Mouse (Mus musculus) embryonic facial prominence, embryonic 11.5 days (tissue): Measurements from ENCODE around the gene Stx8. TPM values are rescaled to one million over a fixed set of nuclear protein-coding genes. Genes with fewer than 3 reads are reported as not detected.

Experiments
- ATAC-seq: fragments of 200-750 bp; cut with Nextera tagmentation; replicated peaks from 2 replicates; pipeline ENCODE4 v1.8.0; 2017; ENCODE audit warnings: low read depth; ENCODE audit not compliant: insufficient number of reproducible peaks, low FRiP score, low TSS enrichment
- DNase-seq: peaks from one replicate; pipeline ENCODE4 v3.0.0-alpha.2; 2015; ENCODE audit warnings: low spot score
- H3K27ac ChIP-seq: fragments of 300-500 bp; sonication (generic); replicated peaks from 2 replicates; pipeline ENCODE4 v1.5.1; 2014; ENCODE audit warnings: mild to moderate bottlenecking, low read depth, low read length, control low read depth
- H3K27me3 ChIP-seq: fragments of 300-500 bp; sonication (generic); 2 replicates; pipeline ENCODE4 v1.6.1; 2014; ENCODE audit warnings: mild to moderate bottlenecking, low read length, moderate library complexity, mixed read lengths; ENCODE audit not compliant: control insufficient read depth, insufficient read depth
- H3K36me3 ChIP-seq: fragments of 300-500 bp; sonication (generic); replicated peaks from 2 replicates; pipeline ENCODE4 v1.6.1; 2014; ENCODE audit warnings: low read depth, mild to moderate bottlenecking, low read length, moderate library complexity, mixed read lengths; ENCODE audit not compliant: control insufficient read depth, insufficient read depth
- H3K4me1 ChIP-seq: fragments of 300-500 bp; sonication (generic); 2 replicates; pipeline ENCODE4 v1.6.1; 2014; ENCODE audit warnings: low read length, mixed read lengths; ENCODE audit not compliant: control insufficient read depth, insufficient read depth
- H3K4me2 ChIP-seq: fragments of 300-500 bp; sonication (generic); 2 replicates; pipeline ENCODE4 v1.6.1; 2014; ENCODE audit warnings: low read depth, mild to moderate bottlenecking, control low read depth, low read length, moderate library complexity
- H3K4me3 ChIP-seq: fragments of 300-500 bp; sonication (generic); 2 replicates; pipeline ENCODE4 v1.5.1; 2014; ENCODE audit warnings: low read depth, low read length, control low read depth
- H3K9ac ChIP-seq: fragments of 300-500 bp; sonication (generic); replicated peaks from 2 replicates; pipeline ENCODE4 v1.6.1; 2014; ENCODE audit warnings: mild to moderate bottlenecking, control low read depth, low read length
- H3K9me3 ChIP-seq: fragments of 300-500 bp; sonication (generic); replicated peaks from 2 replicates; pipeline ENCODE4 v1.6.1; 2016; ENCODE audit warnings: mild to moderate bottlenecking, low read length, inconsistent platforms, mixed read lengths; ENCODE audit not compliant: control insufficient read depth
- WGBS: fragments of 180-500 bp; shearing (Covaris S2); extraction: QIAGEN DNeasy Blood & Tissue Kit; methylation state at CpG from one replicate; pipeline ENCODE4 v1.1.7; 2014; 5-methylcytosine and 5-hydroxymethylcytosine counted together
- polyA plus RNA-seq: library from polyadenylated mRNA; unstranded; fragments of >200 nt; fragmentation: Nextera tagmentation; extraction: Ambion mirVana; gene quantifications from 2 replicates; pipeline ENCODE4 v1.2.1, GENCODE M21; 2014

The Stx8 gene
- polyA plus RNA-seq, 1 experiment from 2014 or later, result 60.9 TPM

DNA sequence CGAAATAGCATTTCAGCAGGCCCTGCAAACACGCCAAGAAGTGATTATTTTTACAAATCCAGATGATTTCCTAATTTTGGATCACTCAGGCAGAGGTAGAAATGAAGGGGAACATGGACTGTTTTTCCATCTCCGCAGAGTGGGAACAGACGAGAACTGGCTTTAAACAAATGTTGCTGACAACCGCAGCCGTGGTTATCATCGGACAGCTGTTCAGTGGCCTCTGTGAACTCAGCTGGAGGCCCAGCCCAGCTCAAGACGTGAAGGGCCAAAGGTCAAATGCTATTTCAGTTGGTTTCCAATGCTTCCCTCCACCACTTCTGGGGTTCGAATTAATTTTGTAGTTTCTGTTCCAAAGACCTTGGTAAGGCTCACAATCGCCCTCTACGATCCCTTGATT lies 78.2 kb downstream of the Stx8 start:
- DNase-seq (peak; percentile 26), ATAC-seq (no peak)
- Histone ChIP-seq H3K4me1 (no peaks in the 10 kb centered on the region), H3K9ac (no peak overlapping the region), H3K4me2 (no peak overlapping the region), H3K4me3 (no peak overlapping the region), H3K27ac (no peak overlapping the region), H3K36me3 (no peaks in the 10 kb centered on the region), H3K27me3 (no peaks in the 10 kb centered on the region), H3K9me3 (no peaks in the 10 kb centered on the region)
- WGBS, result 24% methylated on average over 11 of the region's 11 CpGs

DNA sequence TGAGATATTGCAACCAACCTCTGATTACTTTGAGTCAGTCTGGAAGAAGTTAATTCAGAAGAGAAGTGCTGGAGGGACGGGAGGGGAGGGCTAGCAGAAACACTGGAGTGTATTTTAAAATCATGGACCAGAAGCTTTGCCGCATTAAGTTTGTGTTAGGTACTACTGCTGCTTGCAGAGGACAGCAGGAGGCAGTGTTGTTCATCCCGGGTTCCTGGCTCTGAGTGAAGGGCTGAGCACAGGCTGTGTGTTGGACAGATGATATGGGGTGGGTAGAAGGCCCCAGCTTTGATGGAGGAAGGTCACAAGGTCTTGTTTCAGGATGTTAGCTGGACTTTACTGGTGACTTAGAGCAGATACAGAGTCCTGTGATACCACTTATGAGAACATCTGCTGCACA lies 80.9 kb downstream of the Stx8 start:
- Histone ChIP-seq H3K4me2 (no peak overlapping the region), H3K36me3 (no peaks in the 10 kb centered on the region), H3K27me3 (no peaks in the 10 kb centered on the region), H3K9ac (no peak overlapping the region), H3K4me3 (no peak overlapping the region), H3K9me3 (no peaks in the 10 kb centered on the region), H3K27ac (no peak overlapping the region), H3K4me1 (no peaks in the 10 kb centered on the region)
- ATAC-seq (no peak), DNase-seq (peak; percentile 21)
- WGBS, result 51% methylated on average over 3 of the region's 3 CpGs

DNA sequence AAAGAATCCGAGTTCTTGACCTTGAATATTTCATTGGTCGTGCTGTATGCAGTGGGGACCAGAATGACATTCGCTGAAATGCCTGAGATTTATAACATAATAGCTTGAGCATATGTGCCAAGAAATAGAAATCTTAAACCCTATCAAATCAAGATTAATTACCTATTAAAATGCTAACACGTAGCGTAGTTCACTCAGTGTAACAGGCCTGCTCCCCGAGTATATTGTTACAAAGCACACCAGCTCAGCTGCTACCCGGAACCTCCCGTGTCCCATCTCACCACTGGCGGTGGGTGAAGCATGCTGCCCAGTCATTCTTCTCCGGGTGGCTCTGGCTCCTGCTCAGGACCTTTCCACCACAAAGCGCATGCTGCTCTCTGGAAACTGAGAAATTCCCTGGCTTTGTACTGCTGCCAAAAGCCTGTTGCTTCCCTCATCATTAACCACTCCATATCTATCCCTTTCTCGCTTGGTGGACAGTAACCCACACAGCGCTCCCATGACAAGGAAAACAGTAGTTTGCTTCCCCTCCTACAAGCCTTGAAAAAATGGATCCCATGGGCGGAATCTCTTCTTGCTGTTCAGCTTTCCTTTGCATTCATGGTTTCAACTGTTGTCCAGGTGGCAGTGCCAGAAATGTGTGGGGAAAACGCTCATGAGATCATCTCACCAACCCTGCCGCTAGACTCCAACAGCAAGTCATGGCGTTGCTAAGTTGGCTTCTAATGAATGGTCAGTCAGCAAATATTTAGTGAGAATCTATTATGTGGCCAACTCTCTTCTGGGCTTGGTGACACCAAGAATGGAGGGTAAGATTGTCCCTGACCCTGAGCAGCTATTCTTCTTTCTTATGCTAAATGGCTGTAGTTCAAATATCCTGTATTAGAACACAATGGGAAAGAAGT lies 83.5 kb downstream of the Stx8 start:
- H3K36me3 ChIP-seq, result no peaks in the 10 kb centered on the region
- no peaks in the 10 kb centered on the region for H3K9me3 ChIP-seq
- 89% methylated on average over 17 of the region's 17 CpGs for WGBS
- ATAC-seq (no peak), DNase-seq (no peak)
- H3K4me3 ChIP-seq, result no peak overlapping the region
- no peak overlapping the region for H3K4me2 ChIP-seq
- H3K4me1 ChIP-seq, result no peaks in the 10 kb centered on the region
- H3K27me3 ChIP-seq, result no peaks in the 10 kb centered on the region
- no peak overlapping the region for H3K27ac ChIP-seq
- H3K9ac ChIP-seq, result no peak overlapping the region

DNA sequence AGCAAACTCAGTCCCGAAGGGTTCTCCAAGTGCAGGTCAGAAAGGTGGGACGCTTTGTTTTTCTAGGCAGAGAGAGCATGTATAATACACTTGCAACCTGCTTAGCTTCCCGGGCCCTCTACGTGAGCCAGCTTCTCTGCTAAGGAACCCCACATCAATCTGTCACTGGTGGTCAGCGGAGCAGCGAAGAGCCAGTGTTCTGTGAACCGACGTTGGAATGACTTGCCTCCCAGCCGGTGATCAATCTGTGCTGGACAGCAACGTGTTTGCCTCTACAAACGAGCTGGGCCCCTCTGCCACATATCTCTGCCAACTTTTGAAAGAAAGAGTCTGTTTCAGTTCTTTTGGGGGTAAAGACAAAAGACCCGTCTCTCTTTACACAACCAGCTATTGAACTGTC lies 84.7 kb downstream of the Stx8 start:
- H3K9me3 ChIP-seq, result no peaks in the 10 kb centered on the region
- H3K4me1 ChIP-seq, result no peaks in the 10 kb centered on the region
- ATAC-seq (no peak), DNase-seq (no peak)
- H3K36me3 ChIP-seq, result no peaks in the 10 kb centered on the region
- H3K9ac ChIP-seq, result no peak overlapping the region
- no peak overlapping the region for H3K27ac ChIP-seq
- no peaks in the 10 kb centered on the region for H3K27me3 ChIP-seq
- WGBS, result 68% methylated on average over 12 of the region's 12 CpGs
- H3K4me2 ChIP-seq, result no peak overlapping the region
- no peak overlapping the region for H3K4me3 ChIP-seq

DNA sequence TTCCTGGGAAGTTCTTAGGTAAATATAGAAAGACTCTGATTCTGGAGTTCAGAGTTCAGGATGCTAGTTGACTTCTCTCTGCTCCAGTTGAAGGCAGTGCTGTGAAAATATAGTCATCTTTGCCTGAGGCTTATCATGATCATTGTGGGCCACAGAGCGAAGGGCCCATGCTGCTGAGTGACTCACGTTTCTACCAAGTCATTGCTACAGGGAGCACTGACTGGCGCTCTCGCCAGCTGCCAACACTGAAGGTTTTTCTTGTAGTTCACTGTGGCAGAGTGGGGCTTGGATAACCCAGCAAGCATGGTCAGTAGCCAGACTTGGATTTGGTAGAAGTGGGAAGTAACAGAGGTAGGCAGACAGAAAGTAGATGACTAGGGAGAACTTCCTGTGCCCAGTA lies 85.3 kb downstream of the Stx8 start:
- Histone ChIP-seq H3K27ac (no peak overlapping the region), H3K4me3 (no peak overlapping the region), H3K9me3 (no peaks in the 10 kb centered on the region), H3K36me3 (no peaks in the 10 kb centered on the region), H3K9ac (no peak overlapping the region), H3K4me2 (no peak overlapping the region), H3K27me3 (no peaks in the 10 kb centered on the region), H3K4me1 (no peaks in the 10 kb centered on the region)
- no peak for DNase-seq
- WGBS, result 87% methylated on average over 4 of the region's 4 CpGs
- ATAC-seq, result no peak

DNA sequence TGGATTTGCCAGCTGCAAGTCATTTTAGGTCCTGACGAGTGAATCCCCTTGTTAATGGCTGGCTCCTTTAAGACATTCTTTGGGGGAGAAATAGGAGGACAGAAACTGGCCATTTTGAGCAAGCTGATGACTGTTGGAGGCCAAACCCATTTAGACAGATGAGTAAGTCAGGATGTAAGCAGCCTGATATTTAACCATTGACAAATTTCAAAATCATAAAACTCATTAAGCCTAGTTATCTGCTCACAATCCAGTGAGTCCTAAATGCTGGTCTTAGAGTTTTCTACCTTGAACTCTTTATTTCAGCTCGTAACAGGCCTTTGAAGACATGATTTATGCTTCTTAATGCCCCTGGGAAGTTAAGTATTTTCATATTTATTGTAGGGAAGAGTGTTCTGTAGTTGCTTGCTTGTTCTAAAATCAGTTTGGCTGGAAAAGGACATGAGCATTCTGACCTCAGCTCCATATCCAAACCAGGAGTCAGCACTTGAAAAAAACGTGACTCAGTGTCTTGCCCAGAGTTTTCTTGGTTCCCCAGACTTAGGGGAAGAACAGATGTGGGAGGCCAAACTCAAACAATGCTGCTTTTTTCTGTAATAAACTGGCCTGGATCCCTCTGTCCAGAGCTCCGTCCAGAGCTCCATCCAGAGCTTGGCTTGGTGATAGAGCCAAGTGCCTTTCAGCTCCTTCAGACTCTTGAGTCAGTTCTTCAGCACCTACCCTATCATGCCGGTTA lies 92.6 kb downstream of the Stx8 start:
- H3K9ac ChIP-seq, result no peak overlapping the region
- ATAC-seq, result no peak
- 65% methylated on average over 5 of the region's 5 CpGs for WGBS
- no peak overlapping the region for H3K27ac ChIP-seq
- no peaks in the 10 kb centered on the region for H3K4me1 ChIP-seq
- no peak for DNase-seq
- H3K9me3 ChIP-seq, result no peaks in the 10 kb centered on the region
- no peak overlapping the region for H3K4me3 ChIP-seq
- H3K4me2 ChIP-seq, result no peak overlapping the region
- no peaks in the 10 kb centered on the region for H3K27me3 ChIP-seq
- no peaks in the 10 kb centered on the region for H3K36me3 ChIP-seq

DNA sequence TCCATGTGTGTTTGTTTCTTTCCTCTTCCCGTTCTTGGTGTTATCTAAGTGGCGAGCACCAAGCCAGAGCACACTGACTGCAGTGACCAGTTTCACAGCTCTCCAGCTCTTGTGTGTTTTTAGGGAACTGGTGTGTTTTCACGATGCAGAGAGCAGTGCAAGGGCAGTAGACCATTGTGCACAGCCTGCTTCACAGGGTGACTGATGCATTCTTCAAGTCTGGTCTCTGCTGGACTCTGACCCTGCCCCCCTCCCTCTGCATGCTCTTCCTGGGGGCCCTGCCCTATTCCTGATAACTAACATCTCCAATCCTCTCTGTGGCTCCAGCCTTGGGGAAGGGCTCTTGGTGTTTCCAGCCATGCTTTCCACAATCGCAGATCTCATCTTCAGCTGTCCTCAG lies 94.7 kb downstream of the Stx8 start:
- ATAC-seq (no peak), DNase-seq (no peak)
- H3K4me3 ChIP-seq, result no peak overlapping the region
- H3K9ac ChIP-seq, result no peak overlapping the region
- no peaks in the 10 kb centered on the region for H3K4me1 ChIP-seq
- H3K9me3 ChIP-seq, result no peaks in the 10 kb centered on the region
- no peak overlapping the region for H3K4me2 ChIP-seq
- WGBS, result 51% methylated on average over 4 of the region's 4 CpGs
- no peaks in the 10 kb centered on the region for H3K27me3 ChIP-seq
- H3K27ac ChIP-seq, result no peak overlapping the region
- no peaks in the 10 kb centered on the region for H3K36me3 ChIP-seq

DNA sequence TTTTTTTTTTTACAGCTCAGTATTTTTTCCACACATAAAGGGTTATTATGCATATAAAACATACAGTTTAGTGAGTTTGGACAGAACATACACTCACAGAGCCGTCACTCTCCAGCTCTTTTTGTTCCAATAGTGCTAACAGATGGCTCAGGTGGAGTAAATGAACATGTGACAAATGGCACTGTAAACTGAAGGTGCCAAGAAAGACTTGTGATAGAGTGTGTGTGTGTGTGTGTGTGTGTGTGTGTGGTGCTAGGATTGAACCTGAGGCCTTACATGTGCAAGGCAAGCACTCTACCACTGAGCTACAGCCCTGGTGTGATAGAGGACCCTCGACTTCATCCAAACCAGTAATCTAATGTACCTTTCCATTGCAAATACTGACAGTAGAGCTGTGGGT lies 96.1 kb downstream of the Stx8 start:
- no peak overlapping the region for H3K9ac ChIP-seq
- H3K9me3 ChIP-seq, result no peaks in the 10 kb centered on the region
- H3K27ac ChIP-seq, result no peak overlapping the region
- WGBS, result 92% methylated on average over 2 of the region's 2 CpGs
- ATAC-seq (no peak), DNase-seq (no peak)
- H3K27me3 ChIP-seq, result no peaks in the 10 kb centered on the region
- no peak overlapping the region for H3K4me3 ChIP-seq
- H3K4me2 ChIP-seq, result no peak overlapping the region
- H3K36me3 ChIP-seq, result no peaks in the 10 kb centered on the region
- no peaks in the 10 kb centered on the region for H3K4me1 ChIP-seq
